ENCODE assay signal across 16 mouse cellular contexts in genomic region chr10:84026798-84027197, GRCm38 (mm10).
DNase-seq lines count a peak whose midpoint lies in the region; ATAC-seq and TF ChIP-seq lines count a peak whose summit lies in the region.
"Had no signal": no experiment of that assay in that cellular context is flagged by ENCODE, and none has a peak within 500 bp of the region (broad histone marks: within the 10 kb centered on the region; RNA-seq: fewer than 3 reads in every experiment).

No protein-coding gene starts in this region.

- H3K9me3 ChIP-seq in heart, embryonic 14.5 days (ENCODE audit: control insufficient read depth, low read length), result no peaks in the 10 kb centered on the region
- 0 out of 2 replicates have a peak, but pooled peaks cover 6% of the 10 kb centered on the region for H3K9me3 ChIP-seq in kidney, embryonic 16.5 days (ENCODE audit: low read length)
- H3K9me3 ChIP-seq: forebrain, embryonic 15.5 days; hindbrain, embryonic 15.5 days; neural tube, embryonic 15.5 days had no signal

- H3K9ac ChIP-seq in heart, adult 2 months (ENCODE audit: low read depth, low read length), result no peak overlapping the region
- no peak overlapping the region for H3K9ac ChIP-seq in heart, embryonic 14.5 days (ENCODE audit: low read length)
- H3K9ac ChIP-seq in kidney, embryonic 16.5 days (replicated peaks; ENCODE audit: low read length), result no peak overlapping the region
- H3K9ac ChIP-seq: forebrain, embryonic 15.5 days; hindbrain, embryonic 15.5 days; liver, embryonic 13.5 days; neural tube, embryonic 15.5 days had no signal

- peak; percentile 95 for DNase-seq in heart, adult 11 months
- DNase-seq in heart, postnatal 25 days (ENCODE audit: low spot score), result no peak
- DNase-seq in heart, adult 2 months, result peak in 1 of 2 experiments; percentile 47
- DNase-seq in retina, embryonic 14.5 days (ENCODE audit: low spot score), result peak; percentile 63
- DNase-seq in adipocyte (ENCODE audit: low spot score), result no peak
- DNase-seq: adrenal gland, adult 8-10 months; cerebellum, adult 2 months; gastrocnemius, postnatal 14 days; kidney, adult 11 months; kidney, postnatal 36 days; liver, embryonic 13.5 days had no signal

- intact Hi-C loops in heart, postnatal 25 days (cut with DNase I), result no loop called here
- intact Hi-C loops in heart, adult 2 months (cut with DNase I), result no loop called here

- H3K27ac ChIP-seq in heart, adult 2 months, result peak overlapping the region; percentile 61
- peak overlapping the region; percentile 69 to 85 for H3K27ac ChIP-seq in heart, embryonic 14.5 days (replicated peaks in 1 of 2; ENCODE audit: control insufficient read depth in 1 of 2, insufficient read depth in 1 of 2, low read depth in 2 of 2, low read length in 2 of 2)
- H3K27ac ChIP-seq in kidney, embryonic 16.5 days (ENCODE audit: low read length), result no peak overlapping the region
- H3K27ac ChIP-seq: forebrain, embryonic 15.5 days; hindbrain, embryonic 15.5 days; liver, embryonic 13.5 days; neural tube, embryonic 15.5 days had no signal

- no peak for TF ChIP-seq CTCF in heart, adult 2 months (IDR thresholded peaks at IDR 0.05)

- 0 out of 2 replicates have a peak, but pooled peaks have one; percentile 41 for TF ChIP-seq EP300 in heart, adult 2 months (IDR thresholded peaks at IDR 0.05; ENCODE audit: insufficient read depth, low read depth, low read length)

- H3K4me2 ChIP-seq in heart, embryonic 14.5 days (ENCODE audit: low read length), result no peak overlapping the region
- H3K4me2 ChIP-seq in kidney, embryonic 16.5 days (replicated peaks; ENCODE audit: low read depth, low read length), result no peak overlapping the region
- H3K4me2 ChIP-seq: forebrain, embryonic 15.5 days; hindbrain, embryonic 15.5 days; liver, embryonic 13.5 days; neural tube, embryonic 15.5 days had no signal

- peaks cover 6% of the 10 kb centered on the region; the same call in 1 of the 2 replicates for H3K4me1 ChIP-seq in heart, adult 2 months (ENCODE audit: control insufficient read depth, insufficient read depth, low read length)
- peaks cover 14 to 15% of the 10 kb centered on the region in 2 experiments for H3K4me1 ChIP-seq in heart, embryonic 14.5 days (ENCODE audit: control insufficient read depth in 2 of 2, insufficient read depth in 2 of 2, low read length in 2 of 2)
- peaks cover 11% of the 10 kb centered on the region; the same call in 1 of the 2 replicates for H3K4me1 ChIP-seq in kidney, embryonic 16.5 days (ENCODE audit: insufficient read depth, low read length)
- H3K4me1 ChIP-seq: liver, embryonic 13.5 days had no signal

- ATAC-seq in heart, embryonic 14.5 days (ENCODE audit: insufficient number of reproducible peaks, insufficient read depth, low FRiP score, low read depth), result peak; percentile 91
- no peak for ATAC-seq in kidney, embryonic 16.5 days (ENCODE audit: low FRiP score, low TSS enrichment)
- ATAC-seq: forebrain, embryonic 15.5 days had no signal

- no peaks in the 10 kb centered on the region for H3K27me3 ChIP-seq in heart, adult 2 months (ENCODE audit: control insufficient read depth, insufficient read depth, low read length)
- no peaks in the 10 kb centered on the region for H3K27me3 ChIP-seq in heart, embryonic 14.5 days (ENCODE audit: control insufficient read depth, insufficient read depth, low read length)
- no peaks in the 10 kb centered on the region for H3K27me3 ChIP-seq in kidney, embryonic 16.5 days (ENCODE audit: insufficient read depth, low read length)
- H3K27me3 ChIP-seq: forebrain, embryonic 15.5 days; hindbrain, embryonic 15.5 days; liver, embryonic 13.5 days; neural tube, embryonic 15.5 days had no signal

- no peak overlapping the region for H3K4me3 ChIP-seq in heart, adult 2 months
- H3K4me3 ChIP-seq in heart, embryonic 14.5 days (ENCODE audit: control insufficient read depth in 1 of 2, insufficient read depth in 1 of 2, low read depth in 1 of 2, low read length in 2 of 2), result no peak overlapping the region
- no peak overlapping the region for H3K4me3 ChIP-seq in kidney, embryonic 16.5 days (ENCODE audit: low read length)
- H3K4me3 ChIP-seq: forebrain, embryonic 15.5 days; hindbrain, embryonic 15.5 days; liver, embryonic 13.5 days; neural tube, embryonic 15.5 days had no signal

- H3K79me2 ChIP-seq in heart, adult 2 months (replicated peaks; ENCODE audit: control insufficient read depth, insufficient read depth, low read length), result no peaks in the 10 kb centered on the region

- H3K36me3 ChIP-seq in heart, adult 2 months (ENCODE audit: control insufficient read depth, insufficient read depth, low read length), result no peaks in the 10 kb centered on the region; the same call in none of the 2 replicates
- H3K36me3 ChIP-seq in heart, embryonic 14.5 days (ENCODE audit: control insufficient read depth, insufficient read depth, low read length), result no peaks in the 10 kb centered on the region
- H3K36me3 ChIP-seq in kidney, embryonic 16.5 days (ENCODE audit: insufficient read depth, low read length), result no peaks in the 10 kb centered on the region
- H3K36me3 ChIP-seq: forebrain, embryonic 15.5 days; hindbrain, embryonic 15.5 days; liver, embryonic 13.5 days; neural tube, embryonic 15.5 days had no signal

- 29% methylated on average over 4 of the region's 4 CpGs for WGBS in heart, adult 2 months
- WGBS in heart, embryonic 14.5 days, result 14% methylated on average over 4 of the region's 4 CpGs
- 73% methylated on average over 4 of the region's 4 CpGs for WGBS in kidney, embryonic 16.5 days

- no peak for TF ChIP-seq POLR2A in heart, adult 2 months (IDR thresholded peaks at IDR 0.05; ENCODE audit: insufficient read depth, low read depth, low read length)

Comparison
In these comparisons a context has a peak if more than half of its experiments do, and no peak if none do; other contexts are left out.
1. DNase-seq: peak in heart, adult 11 months (single experiment) and retina, embryonic 14.5 days (single experiment); none in heart, postnatal 25 days (single experiment) and adipocyte (single experiment).